Mouse (Mus musculus) heart, adult 2 months (tissue): ENCODE measurements at regions not wholly inside any gene's neighbourhood (a gene's known extent, or its start where the extent isn't known, plus 50 kb on each side); places are given as distances from the start of the nearest gene placed in this dataset.

ENCODE experiments used
- DNase-seq, 2 experiments: peaks; one replicate each; pipeline ENCODE4 v3.0.0; 2021
- H3K27ac ChIP-seq: fragments of 200-600 bp; 2 replicates; pipeline ENCODE4 v1.8.1; 2022
- H3K27me3 ChIP-seq: fragments of 200-500 bp; 2 replicates; pipeline ENCODE4 v1.6.1; 2012; ENCODE audit warnings: mild to moderate bottlenecking, low read length, inconsistent platforms, mixed read lengths; ENCODE audit not compliant: control insufficient read depth, insufficient read depth
- H3K36me3 ChIP-seq: fragments of 200-500 bp; 2 replicates; pipeline ENCODE4 v1.6.1; 2012; ENCODE audit warnings: low read length, inconsistent platforms; ENCODE audit not compliant: control insufficient read depth, insufficient read depth
- H3K4me1 ChIP-seq: fragments of 200-500 bp; 2 replicates; pipeline ENCODE4 v1.6.1; 2011; ENCODE audit warnings: low read length; ENCODE audit not compliant: control insufficient read depth, insufficient read depth
- H3K4me3 ChIP-seq: fragments of 200-600 bp; 2 replicates; pipeline ENCODE4 v1.8.1; 2022
- H3K79me2 ChIP-seq: fragments of 200-500 bp; replicated peaks from 2 replicates; pipeline ENCODE4 v1.6.1; 2012; ENCODE audit warnings: mild to moderate bottlenecking, inconsistent platforms, low read length, moderate library complexity, mixed read lengths; ENCODE audit not compliant: control insufficient read depth, insufficient read depth
- H3K9ac ChIP-seq: fragments of 200-500 bp; 2 replicates; pipeline ENCODE4 v1.6.1; 2012; ENCODE audit warnings: low read depth, mild to moderate bottlenecking, control low read depth, inconsistent platforms, low read length, mixed read lengths
- CTCF ChIP-seq: fragments of 200-600 bp; IDR thresholded peaks from 2 replicates; pipeline ENCODE4 v1.8.1; 2022; ENCODE audit warnings: antibody characterized with exemption, mild to moderate bottlenecking, moderate library complexity
- EP300 ChIP-seq: fragments of 200-500 bp; IDR thresholded peaks from 2 replicates; pipeline ENCODE4 v1.6.1; 2011; ENCODE audit warnings: low read depth, low read length, control low read depth; ENCODE audit not compliant: insufficient read depth
- POLR2A ChIP-seq: fragments of 200-500 bp; IDR thresholded peaks from 2 replicates; pipeline ENCODE4 v1.6.1; 2011; ENCODE audit warnings: mild to moderate bottlenecking, low read depth, low read length, control low read depth; ENCODE audit not compliant: insufficient read depth
- WGBS: fragments of 180-500 bp; shearing (Covaris S2); methylation state at CpG from one replicate; pipeline ENCODE4 v1.1.7; 2018; 5-methylcytosine and 5-hydroxymethylcytosine counted together
- intact Hi-C: fragments of 180-260 bp; cut with DNase I; formaldehyde crosslinking; loops from one replicate; pipeline ENCODE4 v1.15.1; 2025

DNA sequence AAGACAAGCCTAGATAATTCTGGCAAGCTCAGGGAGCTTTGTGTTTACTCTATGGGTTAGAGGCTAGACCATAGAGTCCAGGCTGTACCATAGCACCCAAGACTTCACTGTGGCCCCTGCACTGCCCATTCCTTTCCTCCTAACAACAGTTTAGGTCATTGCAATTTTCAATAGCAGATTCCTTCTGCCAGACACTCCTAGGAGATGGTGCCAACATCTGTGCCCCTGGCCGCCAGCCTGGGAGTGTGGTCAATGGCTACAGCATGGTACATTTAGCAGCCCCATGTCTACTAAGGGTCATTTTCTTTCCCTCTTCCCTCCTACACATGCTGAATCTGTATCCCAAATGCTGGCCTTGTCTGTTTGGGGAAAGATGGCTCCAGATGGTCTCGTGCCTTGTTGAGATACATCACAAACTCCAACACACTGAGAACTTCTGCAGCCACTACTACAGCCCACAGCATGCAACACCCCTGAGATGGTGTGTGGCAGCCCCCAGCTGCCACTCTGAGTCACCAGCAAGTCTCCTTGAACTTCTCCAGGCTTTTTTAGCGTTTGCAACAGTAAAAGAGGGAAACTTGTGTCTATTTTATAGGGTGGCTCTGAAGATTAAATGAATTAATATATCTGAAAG lies 115.9 kb downstream of the CK137956 start:
- Histone ChIP-seq H3K36me3 (no peaks in the 10 kb centered on the region), H3K4me3 (no peak overlapping the region), H3K27ac (no peak overlapping the region), H3K4me1 (no peaks in the 10 kb centered on the region), H3K27me3 (no peaks in the 10 kb centered on the region), H3K79me2 (no peaks in the 10 kb centered on the region), H3K9ac (no peak overlapping the region)
- intact Hi-C loops = no loop called here
- whole genome bisulfite sequencing = 69% methylated on average over 3 of the region's 3 CpGs
- no peak for TF ChIP-seq EP300
- no peak for TF ChIP-seq CTCF
- no peak for TF ChIP-seq POLR2A
- no peak for DNase-seq

DNA sequence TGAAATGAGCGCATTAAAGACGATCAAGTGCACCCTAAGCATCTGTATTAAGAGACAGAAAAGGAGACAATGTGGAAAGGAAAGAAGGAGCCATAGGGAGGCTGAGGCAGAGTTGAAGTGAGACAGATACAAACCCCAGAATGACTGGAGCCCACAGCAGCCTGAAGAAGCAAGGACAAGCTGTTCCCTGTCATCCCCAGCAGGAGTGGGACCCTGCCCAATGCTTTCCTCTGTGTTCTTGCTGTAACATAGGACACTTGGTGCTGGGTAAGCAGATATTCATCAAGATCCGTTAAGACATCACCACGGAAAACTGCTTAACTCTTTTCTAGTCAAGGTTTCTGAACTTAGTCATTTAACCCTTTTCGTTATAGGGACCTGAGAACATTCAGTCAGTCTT lies 121.4 kb downstream of the CK137956 start:
- Histone ChIP-seq H3K4me3 (no peak overlapping the region), H3K27ac (no peak overlapping the region), H3K27me3 (no peaks in the 10 kb centered on the region), H3K4me1 (no peaks in the 10 kb centered on the region), H3K79me2 (no peaks in the 10 kb centered on the region), H3K36me3 (no peaks in the 10 kb centered on the region), H3K9ac (no peak overlapping the region)
- DNase-seq = no peak
- intact Hi-C loops = no loop called here
- no peak for TF ChIP-seq POLR2A
- no peak for TF ChIP-seq CTCF
- TF ChIP-seq EP300 = no peak
- 75% methylated on average over 5 of the region's 5 CpGs for WGBS

DNA sequence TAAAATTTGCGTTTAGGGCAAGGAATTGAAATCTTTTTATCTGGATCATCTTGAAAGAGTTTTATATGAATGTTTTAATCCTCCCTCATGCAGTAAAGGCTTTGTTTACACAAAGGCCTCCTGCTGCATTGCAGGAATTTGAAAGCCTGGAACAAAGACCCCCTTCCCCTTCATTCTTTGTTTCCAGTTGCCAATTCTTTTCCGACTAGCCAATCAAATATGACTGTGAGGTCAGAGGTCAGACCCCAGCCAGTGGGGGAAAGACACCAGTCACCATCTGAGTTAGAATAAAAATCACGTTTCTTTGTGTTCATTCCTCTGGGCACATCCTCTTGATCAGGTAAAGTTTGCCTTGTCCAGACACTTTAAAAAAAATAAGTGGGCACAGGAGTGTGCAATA lies 124.4 kb downstream of the CK137956 start:
- WGBS = 47% methylated on average over 3 of the region's 3 CpGs
- Histone ChIP-seq H3K27me3 (no peaks in the 10 kb centered on the region), H3K79me2 (no peaks in the 10 kb centered on the region), H3K4me3 (no peak overlapping the region), H3K9ac (no peak overlapping the region), H3K4me1 (no peaks in the 10 kb centered on the region), H3K27ac (no peak overlapping the region), H3K36me3 (no peaks in the 10 kb centered on the region)
- intact Hi-C loops = no loop called here
- TF ChIP-seq CTCF = no peak
- TF ChIP-seq EP300 = no peak
- TF ChIP-seq POLR2A = no peak
- DNase-seq = no peak

DNA sequence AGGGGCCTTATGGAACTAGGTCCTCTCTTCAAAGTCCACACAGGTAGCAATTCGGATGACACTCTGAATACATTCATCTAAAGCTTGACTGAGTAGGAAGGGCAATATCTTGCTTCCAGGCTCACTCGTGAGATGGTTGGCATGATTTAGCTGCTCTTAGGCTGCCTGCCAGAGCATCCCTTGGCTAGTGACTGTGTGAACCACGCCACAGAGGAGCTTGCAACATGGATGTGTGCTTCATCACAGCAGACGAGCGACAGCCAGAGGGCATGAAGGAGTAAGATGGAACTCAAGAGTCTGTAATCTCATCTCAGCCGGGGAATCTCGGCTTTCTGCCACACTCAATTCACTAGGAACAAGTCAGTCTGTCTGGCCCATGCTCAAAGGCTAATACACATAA lies 127.3 kb downstream of the CK137956 start:
- H3K27me3 ChIP-seq = no peaks in the 10 kb centered on the region
- no peaks in the 10 kb centered on the region for H3K36me3 ChIP-seq
- 70% methylated on average over 7 of the region's 7 CpGs for WGBS
- no peak for DNase-seq
- TF ChIP-seq CTCF (no peak), POLR2A (no peak), EP300 (no peak)
- H3K9ac ChIP-seq = no peak overlapping the region
- intact Hi-C loops = no loop called here
- H3K79me2 ChIP-seq = no peaks in the 10 kb centered on the region
- H3K4me1 ChIP-seq = no peaks in the 10 kb centered on the region
- no peak overlapping the region for H3K27ac ChIP-seq
- H3K4me3 ChIP-seq = no peak overlapping the region

DNA sequence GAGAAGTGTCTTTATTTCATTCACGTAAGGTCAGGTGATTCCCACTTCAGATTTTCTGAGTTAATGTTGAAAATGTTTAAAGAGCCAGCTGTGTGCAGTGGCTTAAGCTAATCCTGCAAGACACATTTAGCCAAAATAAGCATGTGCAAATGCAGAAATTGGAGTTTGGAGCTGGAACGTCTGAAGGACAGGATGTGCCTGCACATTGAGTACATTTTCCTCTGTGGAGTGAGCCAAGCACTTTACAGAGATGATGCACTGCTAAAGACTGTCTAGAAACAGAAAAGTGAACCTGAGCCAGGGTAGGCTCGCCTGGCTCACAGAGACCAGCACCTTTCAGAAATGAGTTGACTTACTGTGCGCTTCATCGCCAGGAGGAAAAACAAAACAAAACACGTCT lies 137.1 kb downstream of the CK137956 start:
- Histone ChIP-seq H3K79me2 (no peaks in the 10 kb centered on the region), H3K36me3 (no peaks in the 10 kb centered on the region), H3K27me3 (no peaks in the 10 kb centered on the region), H3K4me3 (no peak overlapping the region), H3K27ac (no peak overlapping the region), H3K9ac (no peak overlapping the region), H3K4me1 (no peaks in the 10 kb centered on the region)
- no peak for DNase-seq
- 64% methylated on average over 6 of the region's 6 CpGs for WGBS
- intact Hi-C loops = no loop called here
- TF ChIP-seq POLR2A = no peak
- no peak for TF ChIP-seq CTCF
- TF ChIP-seq EP300 = no peak

DNA sequence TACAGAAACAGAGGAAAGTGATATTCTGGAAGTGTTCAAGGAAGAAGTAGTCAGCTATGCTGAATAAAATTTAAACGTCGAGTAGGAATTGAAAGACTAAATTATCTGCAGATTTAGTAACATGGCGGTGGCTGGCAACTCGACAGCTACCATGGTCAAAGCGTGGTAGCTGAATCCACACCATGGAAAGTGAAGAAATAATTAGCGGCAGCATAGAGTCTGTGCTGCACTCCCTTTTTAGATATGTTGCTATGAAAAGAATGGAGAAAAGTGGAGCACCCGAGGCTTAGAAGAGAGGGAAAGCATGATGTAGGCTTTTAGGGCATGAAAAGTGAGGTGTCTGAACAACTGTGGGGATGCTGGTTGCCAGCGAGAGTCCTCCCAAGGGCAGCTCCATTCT lies 143.8 kb downstream of the CK137956 start:
- H3K27me3 ChIP-seq = no peaks in the 10 kb centered on the region
- H3K9ac ChIP-seq = no peak overlapping the region
- TF ChIP-seq EP300 (no peak), CTCF (no peak), POLR2A (no peak)
- H3K36me3 ChIP-seq = no peaks in the 10 kb centered on the region
- no peak overlapping the region for H3K4me3 ChIP-seq
- H3K4me1 ChIP-seq = no peaks in the 10 kb centered on the region
- no peak overlapping the region for H3K27ac ChIP-seq
- no peaks in the 10 kb centered on the region for H3K79me2 ChIP-seq
- 80% methylated on average over 8 of the region's 8 CpGs for WGBS
- DNase-seq = no peak
- intact Hi-C loops = no loop called here

DNA sequence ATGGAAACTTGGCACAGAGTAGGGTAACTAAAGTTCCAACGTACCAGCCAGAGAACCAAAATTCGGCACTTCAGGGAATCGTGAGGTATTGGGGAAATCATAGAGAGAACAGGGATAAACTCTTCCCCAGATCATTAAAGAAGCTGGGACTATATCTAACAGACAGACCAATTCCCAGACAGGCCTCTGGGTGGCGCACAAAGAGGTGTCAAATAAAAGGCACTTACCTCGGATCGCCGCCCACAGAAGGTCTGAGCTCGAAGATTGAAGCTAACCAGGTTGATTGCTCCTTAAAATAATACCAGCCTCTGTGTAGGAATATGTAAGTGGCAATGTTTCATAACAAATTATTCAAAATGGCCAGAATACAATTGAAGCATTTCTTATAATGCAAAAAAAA lies 151.2 kb downstream of the CK137956 start:
- Histone ChIP-seq H3K4me1 (no peaks in the 10 kb centered on the region), H3K79me2 (no peaks in the 10 kb centered on the region), H3K4me3 (no peak overlapping the region), H3K9ac (no peak overlapping the region), H3K36me3 (no peaks in the 10 kb centered on the region), H3K27me3 (no peaks in the 10 kb centered on the region), H3K27ac (no peak overlapping the region)
- WGBS = 68% methylated on average over 8 of the region's 8 CpGs
- DNase-seq = no peak
- TF ChIP-seq CTCF = no peak
- TF ChIP-seq EP300 = no peak
- TF ChIP-seq POLR2A = no peak
- intact Hi-C loops = no loop called here
